Comparison of ENCODE assay signal across 22 mouse cellular contexts in genomic region chr2:28598692-28599568, GRCm38 (mm10). TPM values are rescaled to one million over a fixed set of nuclear protein-coding genes. Genes with fewer than 3 reads are reported as not detected.
DNase-seq lines count a peak whose midpoint lies in the region; ATAC-seq and TF ChIP-seq lines count a peak whose summit lies in the region.
"Had no signal": no experiment of that assay in that cellular context is flagged by ENCODE, and none has a peak within 500 bp of the region (broad histone marks: within the 10 kb centered on the region; RNA-seq: fewer than 3 reads in every experiment).

No protein-coding gene starts in this region.

- H3K4me2 ChIP-seq in midbrain, postnatal 0 days (ENCODE audit: low read depth, low read length, poor library complexity, severe bottlenecking), result no peak overlapping the region
- peak overlapping the region; percentile 64 for H3K4me2 ChIP-seq in liver, embryonic 13.5 days
- H3K4me2 ChIP-seq: forebrain, embryonic 15.5 days had no signal

- H3K4me3 ChIP-seq in heart, embryonic 10.5 days, result no peak overlapping the region
- H3K4me3 ChIP-seq in midbrain, embryonic 10.5 days, result no peak overlapping the region
- H3K4me3 ChIP-seq in midbrain, postnatal 0 days (ENCODE audit: low read depth, low read length), result no peak overlapping the region
- peak overlapping the region; percentile 29; the same call in 1 of the 2 replicates for H3K4me3 ChIP-seq in liver, embryonic 13.5 days (replicated peaks)
- H3K4me3 ChIP-seq: forebrain, embryonic 15.5 days had no signal

- ATAC-seq in midbrain, postnatal 0 days (ENCODE audit: low FRiP score), result no peak
- ATAC-seq in common myeloid progenitor, adult 5-6 weeks (replicated peaks; ENCODE audit: low read depth, poor library complexity, severe bottlenecking), result peak; percentile 48
- ATAC-seq in liver, embryonic 13.5 days (ENCODE audit: low read depth), result no peak
- ATAC-seq: forebrain, embryonic 15.5 days; hindbrain, postnatal 0 days had no signal

- H3K27me3 ChIP-seq in heart, embryonic 10.5 days (ENCODE audit: insufficient read depth, poor library complexity, severe bottlenecking), result 0 out of 2 replicates have a peak, but pooled peaks cover 6% of the 10 kb centered on the region
- H3K27me3 ChIP-seq in midbrain, embryonic 10.5 days (ENCODE audit: low read depth, poor library complexity, severe bottlenecking), result no peaks in the 10 kb centered on the region
- H3K27me3 ChIP-seq in midbrain, postnatal 0 days (ENCODE audit: insufficient read depth, low read length), result no peaks in the 10 kb centered on the region
- H3K27me3 ChIP-seq in liver, embryonic 13.5 days, result no peaks in the 10 kb centered on the region
- H3K27me3 ChIP-seq: forebrain, embryonic 15.5 days had no signal

- WGBS in heart, embryonic 10.5 days, result 43% methylated on average over 12 of the region's 12 CpGs
- 63% methylated on average over 12 of the region's 12 CpGs for WGBS in midbrain, embryonic 10.5 days
- WGBS in midbrain, postnatal 0 days, result 63% methylated on average over 12 of the region's 12 CpGs
- 15% methylated on average over 12 of the region's 12 CpGs for WGBS in liver, embryonic 13.5 days (ENCODE audit: insufficient replicate concordance)

- no peak for TF ChIP-seq CTCF in midbrain, postnatal 0 days (IDR thresholded peaks at IDR 0.05)

- no peaks in the 10 kb centered on the region for H3K9me3 ChIP-seq in heart, embryonic 10.5 days
- H3K9me3 ChIP-seq in midbrain, embryonic 10.5 days (replicated peaks), result no peaks in the 10 kb centered on the region
- H3K9me3 ChIP-seq in midbrain, postnatal 0 days (ENCODE audit: low read length), result no peaks in the 10 kb centered on the region
- H3K9me3 ChIP-seq in liver, embryonic 13.5 days (replicated peaks), result no peaks in the 10 kb centered on the region
- H3K9me3 ChIP-seq: forebrain, embryonic 15.5 days had no signal

- no peak for DNase-seq in heart, embryonic 10.5 days (ENCODE audit: low spot score)
- DNase-seq in heart, postnatal 25 days (ENCODE audit: low spot score), result no peak
- no peak for DNase-seq in midbrain, embryonic 10.5 days (ENCODE audit: low spot score)
- no peak for DNase-seq in midbrain, postnatal 0 days (ENCODE audit: low spot score)
- DNase-seq in liver, embryonic 13.5 days, result peak; percentile 43
- no peak for DNase-seq in urinary bladder, adult 2 months (ENCODE audit: low spot score)
- no peak for DNase-seq in cerebellum, postnatal 25 days
- DNase-seq: adrenal gland, postnatal 36 days; B cell, adult 2 months; midbrain, embryonic 14.5 days; right cerebral cortex, adult 18-20 months; spleen, adult 18-20 months had no signal

- peaks cover 53% of the 10 kb centered on the region for H3K4me1 ChIP-seq in heart, embryonic 10.5 days
- peaks cover 22% of the 10 kb centered on the region for H3K4me1 ChIP-seq in midbrain, embryonic 10.5 days
- no peaks in the 10 kb centered on the region for H3K4me1 ChIP-seq in midbrain, postnatal 0 days (ENCODE audit: insufficient read depth, low read length)
- peaks cover 97% of the 10 kb centered on the region for H3K4me1 ChIP-seq in liver, embryonic 13.5 days (replicated peaks)
- H3K4me1 ChIP-seq: forebrain, embryonic 15.5 days had no signal

- intact Hi-C loops in heart, postnatal 25 days (cut with DNase I), result no loop called here

- H3K9ac ChIP-seq in midbrain, postnatal 0 days (replicated peaks; ENCODE audit: low read length, poor library complexity, severe bottlenecking), result no peak overlapping the region
- peak overlapping the region; percentile 76 for H3K9ac ChIP-seq in liver, embryonic 13.5 days
- H3K9ac ChIP-seq: forebrain, embryonic 15.5 days had no signal

- peak overlapping the region; percentile 72 for H3K27ac ChIP-seq in heart, embryonic 10.5 days
- peak overlapping the region; percentile 59 for H3K27ac ChIP-seq in midbrain, embryonic 10.5 days (replicated peaks)
- H3K27ac ChIP-seq in midbrain, postnatal 0 days (ENCODE audit: low read depth, low read length), result no peak overlapping the region
- H3K27ac ChIP-seq in liver, embryonic 13.5 days, result peak overlapping the region; percentile 97
- H3K27ac ChIP-seq: forebrain, embryonic 15.5 days; hindbrain, postnatal 0 days; stomach, postnatal 0 days had no signal

- H3K36me3 ChIP-seq in heart, embryonic 10.5 days, result no peaks in the 10 kb centered on the region
- no peaks in the 10 kb centered on the region for H3K36me3 ChIP-seq in midbrain, embryonic 10.5 days
- H3K36me3 ChIP-seq in midbrain, postnatal 0 days (ENCODE audit: insufficient read depth, low read length), result no peaks in the 10 kb centered on the region
- no peaks in the 10 kb centered on the region for H3K36me3 ChIP-seq in liver, embryonic 13.5 days
- H3K36me3 ChIP-seq: forebrain, embryonic 15.5 days had no signal

RNA-seq across cellular contexts. Expression of gene Gtf3c5, which starts 15.4 kb away (rescaled TPM):
- 37.0 and 45.2 TPM in 2 replicates for polyA plus RNA-seq in heart, embryonic 10.5 days (2016; fragmentation: Nextera tagmentation; extraction: Ambion mirVana)
- total RNA-seq in heart, postnatal 25 days (2021), result 10 to 100 TPM; 11.5 to 11.6 TPM
- 58.1 and 61.3 TPM in 2 replicates for polyA plus RNA-seq in midbrain, embryonic 10.5 days (2016; fragmentation: Nextera tagmentation; extraction: Ambion mirVana)
- total RNA-seq in midbrain, postnatal 0 days (2014; rRNA removed), result 23.3 and 26.7 TPM in 2 replicates
- polyA plus RNA-seq in midbrain, postnatal 0 days (2015; fragmentation: Nextera tagmentation; extraction: Ambion mirVana), result 29.3 and 33.5 TPM in 2 replicates
- 9.7 and 19.0 TPM in 2 replicates for total RNA-seq in common myeloid progenitor, adult 5-6 weeks (2017)
- 16.9 and 19.3 TPM in 2 replicates for polyA plus RNA-seq in liver, embryonic 13.5 days (2015; fragmentation: Nextera tagmentation; extraction: Ambion mirVana)
- polyA plus RNA-seq in urinary bladder, adult 2 months (2012; rRNA removed), result 21.3 and 21.7 TPM in 2 replicates

RNA-seq across cellular contexts. Expression of gene Gfi1b, which starts 22.9 kb away (rescaled TPM):
- polyA plus RNA-seq in heart, embryonic 10.5 days (2016; fragmentation: Nextera tagmentation; extraction: Ambion mirVana), result 11.0 and 12.2 TPM in 2 replicates
- not detected for total RNA-seq in heart, postnatal 25 days (2021)
- 4.3 and 4.5 TPM in 2 replicates for polyA plus RNA-seq in midbrain, embryonic 10.5 days (2016; fragmentation: Nextera tagmentation; extraction: Ambion mirVana)
- total RNA-seq in midbrain, postnatal 0 days (2014; rRNA removed), result not detected in 2 replicates
- polyA plus RNA-seq in midbrain, postnatal 0 days (2015; fragmentation: Nextera tagmentation; extraction: Ambion mirVana), result not detected in 2 replicates
- 29.5 and 30.7 TPM in 2 replicates for total RNA-seq in common myeloid progenitor, adult 5-6 weeks (2017)
- 99.2 and 109 TPM in 2 replicates for polyA plus RNA-seq in liver, embryonic 13.5 days (2015; fragmentation: Nextera tagmentation; extraction: Ambion mirVana)
- 0.10 and 0.16 TPM in 2 replicates for polyA plus RNA-seq in urinary bladder, adult 2 months (2012; rRNA removed)
- total RNA-seq: adrenal gland, postnatal 36 days; gastrocnemius, adult 8-10 months; hindbrain, postnatal 0 days; left cerebral cortex, postnatal 36 days had no signal
- polyA plus RNA-seq: forebrain, embryonic 15.5 days; hindbrain, postnatal 0 days had no signal

RNA-seq across cellular contexts. Expression of gene Cel, which starts 35.7 kb away (rescaled TPM):
- not detected in 2 replicates for polyA plus RNA-seq in heart, embryonic 10.5 days (2016; fragmentation: Nextera tagmentation; extraction: Ambion mirVana)
- total RNA-seq in heart, postnatal 25 days (2021), result not detected
- polyA plus RNA-seq in midbrain, embryonic 10.5 days (2016; fragmentation: Nextera tagmentation; extraction: Ambion mirVana), result not detected in 2 replicates
- total RNA-seq in midbrain, postnatal 0 days (2014; rRNA removed), result not detected in 2 replicates
- polyA plus RNA-seq in midbrain, postnatal 0 days (2015; fragmentation: Nextera tagmentation; extraction: Ambion mirVana), result not detected in 2 replicates
- not detected in 2 replicates for total RNA-seq in common myeloid progenitor, adult 5-6 weeks (2017)
- 0.05 and 0.34 TPM in 2 replicates for polyA plus RNA-seq in liver, embryonic 13.5 days (2015; fragmentation: Nextera tagmentation; extraction: Ambion mirVana)
- polyA plus RNA-seq in urinary bladder, adult 2 months (2012; rRNA removed), result 0.07 and 0.44 TPM in 2 replicates
- total RNA-seq: adrenal gland, postnatal 36 days; gastrocnemius, adult 8-10 months; hindbrain, postnatal 0 days; left cerebral cortex, postnatal 36 days; neutrophil, adult 5-6 weeks had no signal
- polyA plus RNA-seq: embryonic facial prominence, embryonic 14.5 days; heart, embryonic 14.5 days; hindbrain, postnatal 0 days; kidney, embryonic 16.5 days; midbrain, embryonic 14.5 days had no signal

RNA-seq across cellular contexts. Expression of gene Tsc1, which starts 42.1 kb away (rescaled TPM):
- polyA plus RNA-seq in heart, embryonic 10.5 days (2016; fragmentation: Nextera tagmentation; extraction: Ambion mirVana), result 17.8 and 23.8 TPM in 2 replicates
- 10 to 100 TPM; 23.5 to 24.7 TPM for total RNA-seq in heart, postnatal 25 days (2021)
- polyA plus RNA-seq in midbrain, embryonic 10.5 days (2016; fragmentation: Nextera tagmentation; extraction: Ambion mirVana), result 21.7 and 25.7 TPM in 2 replicates
- total RNA-seq in midbrain, postnatal 0 days (2014; rRNA removed), result 41.3 and 42.9 TPM in 2 replicates
- polyA plus RNA-seq in midbrain, postnatal 0 days (2015; fragmentation: Nextera tagmentation; extraction: Ambion mirVana), result 19.5 and 22.9 TPM in 2 replicates
- 14.5 and 18.7 TPM in 2 replicates for total RNA-seq in common myeloid progenitor, adult 5-6 weeks (2017)
- 7.8 and 8.4 TPM in 2 replicates for polyA plus RNA-seq in liver, embryonic 13.5 days (2015; fragmentation: Nextera tagmentation; extraction: Ambion mirVana)
- polyA plus RNA-seq in urinary bladder, adult 2 months (2012; rRNA removed), result 11.3 and 13.6 TPM in 2 replicates
